Mouse (Mus musculus) MEL-GATA-1-ER (cell line): ENCODE measurements around the gene Camk1g.

Source experiments
- DNase-seq: peaks from one replicate; pipeline ENCODE4 v3.0.0-alpha.2; 2012; ENCODE audit warnings: low read depth; ENCODE audit errors: extremely low read depth

Camk1g gene

GRCm38 (mm10) chr1:193370096-193370495, at the start of gene Camk1g:
Gene Camk1g, minus strand, starts transcription at chr1:193370298.
- no peak for DNase-seq

- DNase-seq = no peak
These were observed 49.1 kb upstream of the Camk1g start for GRCm38 (mm10) chr1:193419168-193419567.

- no peak for DNase-seq
These were observed 48.6 kb upstream of the Camk1g start for GRCm38 (mm10) chr1:193418656-193419055.

GRCm38 (mm10) chr1:193414067-193414466, 44.0 kb upstream of the Camk1g start:
- DNase-seq = no peak

GRCm38 (mm10) chr1:193413368-193414000, 43.4 kb upstream of the Camk1g start:
- no peak for DNase-seq

- no peak for DNase-seq
These were observed 37.4 kb upstream of the Camk1g start for GRCm38 (mm10) chr1:193407487-193407886.

- DNase-seq = no peak
These were observed 36.1 kb upstream of the Camk1g start for GRCm38 (mm10) chr1:193406059-193406642.

GRCm38 (mm10) chr1:193401695-193402094, 31.6 kb upstream of the Camk1g start:
- no peak for DNase-seq

GRCm38 (mm10) chr1:193400348-193400747, 30.2 kb upstream of the Camk1g start:
- no peak for DNase-seq

GRCm38 (mm10) chr1:193398728-193399437, 28.8 kb upstream of the Camk1g start:
- no peak for DNase-seq

- no peak for DNase-seq
These were observed 27.0 kb upstream of the Camk1g start for GRCm38 (mm10) chr1:193397109-193397508.

- no peak for DNase-seq
These were observed 22.2 kb upstream of the Camk1g start for GRCm38 (mm10) chr1:193392266-193392665.

GRCm38 (mm10) chr1:193390004-193390403, 19.9 kb upstream of the Camk1g start:
- no peak for DNase-seq

- DNase-seq = no peak
These were observed 19.4 kb upstream of the Camk1g start for GRCm38 (mm10) chr1:193389505-193389904.

GRCm38 (mm10) chr1:193387241-193387640, 17.1 kb upstream of the Camk1g start:
- DNase-seq = no peak

GRCm38 (mm10) chr1:193386136-193386535, 16.0 kb upstream of the Camk1g start:
- no peak for DNase-seq

GRCm38 (mm10) chr1:193382841-193383462, 12.9 kb upstream of the Camk1g start:
- DNase-seq = peak; percentile 36

GRCm38 (mm10) chr1:193382435-193382834, 12.3 kb upstream of the Camk1g start:
- no peak for DNase-seq

GRCm38 (mm10) chr1:193381597-193382404, 11.7 kb upstream of the Camk1g start:
- no peak for DNase-seq

- no peak for DNase-seq
These were observed 10.8 kb upstream of the Camk1g start for GRCm38 (mm10) chr1:193380877-193381276.

GRCm38 (mm10) chr1:193379634-193380033, 9.5 kb upstream of the Camk1g start:
- no peak for DNase-seq
